Mouse (Mus musculus) testis, adult 2 months (tissue): ENCODE data around the gene Mob3b. TPM values are rescaled to one million over a fixed set of nuclear protein-coding genes. Genes with fewer than 3 reads are reported as not detected.

Experiments used
- H3K27ac ChIP-seq: fragments of 200-500 bp; 2 replicates; pipeline ENCODE4 v1.5.1; 2012; ENCODE audit warnings: low read depth, low read length; ENCODE audit not compliant: control insufficient read depth, insufficient read depth
- H3K27me3 ChIP-seq: fragments of 200-500 bp; 2 replicates; pipeline ENCODE4 v1.6.1; 2012; ENCODE audit warnings: mild to moderate bottlenecking, low read length, moderate library complexity; ENCODE audit not compliant: control insufficient read depth, insufficient read depth
- H3K36me3 ChIP-seq: fragments of 200-500 bp; 2 replicates; pipeline ENCODE4 v1.6.1; 2012; ENCODE audit warnings: mild to moderate bottlenecking, low read length; ENCODE audit not compliant: control insufficient read depth, insufficient read depth
- H3K4me1 ChIP-seq: fragments of 200-500 bp; 2 replicates; pipeline ENCODE4 v1.6.1; 2012; ENCODE audit warnings: low read length; ENCODE audit not compliant: control insufficient read depth, insufficient read depth
- H3K4me3 ChIP-seq: fragments of 200-500 bp; 2 replicates; pipeline ENCODE4 v1.5.1; 2012; ENCODE audit warnings: low read depth, mild to moderate bottlenecking, low read length, moderate library complexity, mixed read lengths; ENCODE audit not compliant: control insufficient read depth
- CTCF ChIP-seq: fragments of 200-500 bp; IDR thresholded peaks from 2 replicates; pipeline ENCODE4 v1.5.1; 2012; ENCODE audit warnings: low read depth, mild to moderate bottlenecking, inconsistent platforms, low read length, moderate library complexity; ENCODE audit not compliant: control insufficient read depth, insufficient read depth, insufficient replicate concordance
- POLR2A ChIP-seq: fragments of 200-500 bp; IDR thresholded peaks from 2 replicates; pipeline ENCODE4 v1.6.1; 2012; ENCODE audit warnings: low read depth, mild to moderate bottlenecking, inconsistent platforms, low read length, moderate library complexity; ENCODE audit not compliant: control insufficient read depth
- polyA plus RNA-seq: library from polyadenylated mRNA; depleted of rRNA; stranded (reverse); fragments of >200 nt; gene quantifications from 2 replicates; pipeline ENCODE4 v1.2.3, GENCODE M21; 2012

The Mob3b gene
- polyA plus RNA-seq, 1 experiment = 1.4 TPM

DNA sequence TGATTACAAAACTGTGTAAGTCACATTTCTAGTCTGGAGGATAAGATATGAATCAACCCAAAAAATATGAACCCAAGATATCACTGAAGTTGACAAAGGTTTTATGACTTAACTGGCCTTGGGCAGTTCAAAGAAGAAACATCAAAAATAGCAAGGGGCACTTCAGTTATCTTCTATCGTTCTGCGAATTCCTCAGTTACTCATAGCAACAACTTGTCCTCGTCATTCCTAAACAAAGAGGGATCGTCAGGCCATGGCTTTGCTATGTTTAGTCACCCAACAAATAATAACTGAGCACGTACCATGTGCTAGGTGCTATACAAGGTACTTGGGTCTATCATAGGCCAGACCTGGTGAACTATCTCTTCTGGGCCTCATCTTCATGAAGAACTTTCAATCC, 10.7 kb downstream of the Mob3b start:
- TF ChIP-seq CTCF (no peak), POLR2A (no peak)
- Histone ChIP-seq H3K27ac (no peak overlapping the region), H3K36me3 (no peaks in the 10 kb centered on the region), H3K4me3 (no peak overlapping the region), H3K4me1 (no peaks in the 10 kb centered on the region), H3K27me3 (no peaks in the 10 kb centered on the region)

DNA sequence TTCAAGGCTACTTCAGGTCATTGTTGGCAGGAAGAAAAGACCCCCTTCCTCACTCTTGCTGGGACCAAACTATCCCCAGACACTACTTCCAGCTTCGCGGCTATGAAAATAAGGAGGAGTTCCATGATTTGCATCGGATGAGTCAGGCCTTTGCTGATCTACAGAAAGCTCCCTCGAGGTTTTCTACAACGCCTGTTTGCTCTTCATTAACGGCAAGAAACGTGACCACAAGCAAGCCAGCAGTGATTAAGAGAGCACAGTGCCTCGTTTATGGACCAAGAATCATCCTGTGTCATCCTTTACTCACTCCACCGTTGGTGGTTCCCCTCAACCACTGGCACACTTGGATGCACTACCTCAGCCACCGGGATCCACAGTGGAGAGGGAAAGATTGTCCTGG, 11.6 kb downstream of the Mob3b start:
- Histone ChIP-seq H3K27ac (no peak overlapping the region), H3K4me3 (no peak overlapping the region), H3K27me3 (no peaks in the 10 kb centered on the region), H3K36me3 (no peaks in the 10 kb centered on the region), H3K4me1 (no peaks in the 10 kb centered on the region)
- TF ChIP-seq POLR2A (no peak), CTCF (no peak)

DNA sequence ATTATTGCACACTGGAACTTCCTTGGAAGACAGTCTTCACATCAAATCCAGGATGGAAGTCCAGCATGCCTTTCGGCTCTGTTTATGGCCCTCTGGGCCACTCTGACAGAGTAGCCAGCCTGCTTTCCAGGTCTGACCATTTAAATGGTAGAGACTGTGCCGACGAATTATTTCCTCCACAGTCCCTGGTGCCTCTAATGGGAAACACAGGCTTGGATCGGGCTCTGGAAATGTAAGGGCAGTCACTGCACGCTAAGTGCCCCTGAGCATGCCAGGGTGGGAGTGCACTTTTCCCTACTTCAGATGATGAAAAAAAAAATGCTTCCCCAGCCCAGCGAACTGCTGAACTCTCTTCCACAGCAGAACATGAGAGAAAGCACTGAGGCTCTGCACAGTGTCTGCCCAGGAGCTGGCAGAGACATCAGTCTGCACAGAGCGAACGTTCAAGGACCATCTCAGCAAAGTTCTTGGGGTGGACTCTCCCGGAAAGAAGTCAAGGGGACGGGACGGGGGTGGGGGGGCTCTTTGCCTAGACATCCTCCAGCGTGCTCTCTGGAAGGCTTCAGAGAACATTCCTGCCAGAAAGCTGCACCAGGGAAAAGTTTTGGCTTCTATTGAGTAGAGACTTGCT, 13.7 kb downstream of the Mob3b start:
- TF ChIP-seq POLR2A (no peak), CTCF (no peak)
- H3K27me3 ChIP-seq = no peaks in the 10 kb centered on the region

DNA sequence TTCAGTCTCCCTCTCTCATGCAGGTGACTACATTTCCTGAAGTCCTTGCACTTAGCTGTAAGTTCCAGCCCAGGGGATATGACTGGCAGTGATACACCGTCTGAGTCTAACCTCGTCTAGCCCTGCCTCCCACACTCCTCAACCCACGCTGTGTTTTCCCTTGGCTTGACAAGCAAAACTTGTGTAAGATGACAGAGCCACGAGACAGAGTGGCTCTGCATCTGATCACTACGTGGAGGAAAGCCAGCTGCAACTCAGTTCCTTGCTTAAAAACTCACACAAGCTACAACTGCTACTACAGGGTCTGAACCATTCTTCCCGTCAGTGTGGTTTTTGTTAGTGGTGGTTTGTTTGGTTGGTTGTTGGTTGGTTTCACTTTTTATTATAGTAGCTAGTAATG, 17.0 kb downstream of the Mob3b start:
- Histone ChIP-seq H3K4me1 (no peaks in the 10 kb centered on the region), H3K27me3 (no peaks in the 10 kb centered on the region), H3K27ac (no peak overlapping the region), H3K36me3 (no peaks in the 10 kb centered on the region), H3K4me3 (no peak overlapping the region)
- no peak for TF ChIP-seq CTCF
- no peak for TF ChIP-seq POLR2A

More for the DNA sequence above, 13.7 kb downstream of the Mob3b start:
- no peak overlapping the region for H3K4me3 ChIP-seq
- no peaks in the 10 kb centered on the region for H3K4me1 ChIP-seq
- no peaks in the 10 kb centered on the region for H3K36me3 ChIP-seq
- H3K27ac ChIP-seq = no peak overlapping the region

DNA sequence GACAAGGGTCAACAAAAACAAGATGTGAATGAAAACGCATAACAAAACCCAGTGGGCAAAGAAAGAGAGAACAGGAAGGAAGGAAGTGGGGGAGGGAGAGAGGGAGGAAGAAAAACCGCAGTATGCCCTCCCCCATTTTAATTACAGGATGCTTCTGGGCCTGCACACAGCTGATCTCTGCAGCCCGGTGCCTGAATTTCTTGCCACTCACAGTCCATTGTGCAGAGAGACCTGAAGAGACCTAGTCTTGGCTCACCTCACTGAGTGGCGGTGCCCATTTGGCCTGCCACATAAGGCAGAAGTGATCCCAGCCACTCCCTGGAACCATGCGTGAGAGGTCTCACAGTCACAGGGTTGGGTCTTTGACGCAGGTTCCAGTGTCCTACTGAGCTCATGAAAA, 19.2 kb downstream of the Mob3b start:
- H3K27me3 ChIP-seq = no peaks in the 10 kb centered on the region
- TF ChIP-seq POLR2A = no peak
- TF ChIP-seq CTCF = no peak
- H3K27ac ChIP-seq = no peak overlapping the region
- no peaks in the 10 kb centered on the region for H3K4me1 ChIP-seq
- no peaks in the 10 kb centered on the region for H3K36me3 ChIP-seq
- no peak overlapping the region for H3K4me3 ChIP-seq

DNA sequence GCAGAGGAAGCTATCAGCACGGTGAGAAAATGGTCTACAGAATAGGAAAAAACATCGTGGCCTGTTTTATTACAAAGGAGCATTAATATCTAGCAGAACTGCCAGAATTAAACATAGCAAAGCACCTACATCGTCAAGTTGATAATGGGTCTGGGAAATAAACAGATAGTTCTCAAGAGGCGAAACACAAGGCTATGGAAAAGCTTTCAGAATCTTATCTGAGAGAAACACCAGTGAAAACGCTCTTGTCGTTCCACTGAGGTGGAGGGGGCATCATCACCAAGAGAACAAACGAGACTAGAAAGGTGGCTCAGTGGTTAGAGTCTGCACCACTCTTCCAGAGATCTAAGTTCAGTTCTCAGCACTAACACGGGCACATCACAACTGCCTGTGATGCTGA, 20.3 kb downstream of the Mob3b start:
- H3K4me3 ChIP-seq = no peak overlapping the region
- H3K27ac ChIP-seq = no peak overlapping the region
- TF ChIP-seq POLR2A = no peak
- TF ChIP-seq CTCF = no peak
- H3K36me3 ChIP-seq = no peaks in the 10 kb centered on the region
- H3K27me3 ChIP-seq = no peaks in the 10 kb centered on the region
- H3K4me1 ChIP-seq = no peaks in the 10 kb centered on the region

DNA sequence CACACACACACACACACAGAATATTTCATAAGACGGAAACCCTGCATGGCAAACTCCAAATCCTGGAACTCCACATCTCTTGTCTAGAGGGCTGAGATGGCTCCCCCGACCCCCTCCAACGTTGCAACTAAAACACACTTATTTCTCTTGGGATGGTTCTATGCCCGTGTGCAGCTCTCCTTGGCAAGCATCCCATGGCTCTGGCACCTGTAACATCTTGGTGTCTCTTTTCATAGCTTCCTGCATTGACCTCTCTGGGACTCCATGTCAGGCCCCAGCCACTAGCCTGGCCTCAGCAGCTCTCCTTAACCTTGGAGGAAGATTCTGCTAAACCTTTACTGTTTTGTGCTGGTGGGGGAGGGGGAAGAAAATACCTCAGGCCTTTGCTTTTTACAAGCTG, 21.5 kb downstream of the Mob3b start:
- no peak overlapping the region for H3K27ac ChIP-seq
- no peak overlapping the region for H3K4me3 ChIP-seq
- no peaks in the 10 kb centered on the region for H3K27me3 ChIP-seq
- TF ChIP-seq CTCF (no peak), POLR2A (no peak)
- H3K36me3 ChIP-seq = no peaks in the 10 kb centered on the region
- no peaks in the 10 kb centered on the region for H3K4me1 ChIP-seq

DNA sequence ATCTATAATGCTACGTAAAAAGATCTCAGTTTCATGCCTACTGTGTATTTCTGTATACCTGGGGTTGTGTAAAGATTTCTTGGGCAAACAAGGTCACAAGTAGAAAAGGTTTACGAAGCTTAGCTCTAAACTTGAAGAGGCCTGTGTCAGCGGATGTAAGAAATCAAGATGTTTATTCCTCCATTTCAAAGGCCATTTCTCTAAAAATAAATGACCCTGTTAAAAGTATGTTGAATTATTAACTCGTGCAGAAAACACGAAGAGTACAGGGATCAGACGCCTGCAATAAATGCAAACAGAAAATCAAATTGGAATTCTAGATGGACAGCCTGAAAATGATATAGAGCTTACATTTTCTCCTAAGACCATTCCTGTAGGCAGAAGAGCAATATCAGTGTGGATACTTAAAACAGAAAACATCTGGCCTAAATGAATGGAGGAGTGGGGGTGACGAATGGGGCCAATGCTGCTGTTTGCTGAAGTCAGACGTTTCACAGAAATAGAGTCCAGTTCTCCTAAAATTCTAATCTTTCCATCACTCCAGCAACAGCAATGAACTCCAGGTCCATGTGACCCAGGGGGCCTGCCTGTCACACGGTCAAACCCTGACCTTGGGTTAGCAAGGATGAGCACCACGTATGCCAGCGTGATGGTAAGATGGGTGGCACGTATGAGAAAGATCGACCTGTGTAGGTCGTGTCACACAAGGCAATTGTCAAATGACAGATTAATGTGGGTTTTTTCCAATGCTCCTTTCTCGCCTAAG, 22.3 kb downstream of the Mob3b start:
- Histone ChIP-seq H3K27me3 (no peaks in the 10 kb centered on the region), H3K4me3 (no peak overlapping the region), H3K36me3 (no peaks in the 10 kb centered on the region), H3K27ac (no peak overlapping the region), H3K4me1 (no peaks in the 10 kb centered on the region)
- TF ChIP-seq POLR2A (no peak), CTCF (no peak)
